Mouse (Mus musculus) left cerebral cortex, adult 18-20 months (tissue): Measurements from ENCODE around the gene Sh3rf3. TPM values are rescaled to one million over a fixed set of nuclear protein-coding genes. Genes with fewer than 3 reads are reported as not detected.
A peak's percentile ranks its signal among the peaks of the same experiment; 100 is the strongest.

Source experiments
- DNase-seq, 2 experiments: peaks; one replicate each; pipeline ENCODE4 v3.0.0; 2021 to 2022; ENCODE audit warnings: low spot score in 2 of 2, mixed read lengths in 1 of 2
- long read RNA-seq, 2 experiments: library from polyadenylated mRNA; stranded (forward); transcript quantifications; one replicate each; pipeline ENCODE4 v2.0.0; 2021
- total RNA-seq, 2 experiments: library from RNA; stranded (reverse); gene quantifications; 2 replicates each; pipeline ENCODE4 v1.2.3; 2021

The Sh3rf3 gene
- total RNA-seq = 10 to 100 TPM; 43.7 to 45.5 TPM
- long read RNA-seq, experiment 1, full-length matches to known transcripts = 2 of 20 reads
- long read RNA-seq, experiment 1, partial matches to known transcripts = 15 of 20 reads
- long read RNA-seq, experiment 1, other reads (novel, unspliced or antisense) = 3 of 20 reads
- long read RNA-seq, experiment 2, partial matches to known transcripts = 5 of 6 reads
- long read RNA-seq, experiment 2, other reads (novel, unspliced or antisense) = 1 of 6 reads

DNA sequence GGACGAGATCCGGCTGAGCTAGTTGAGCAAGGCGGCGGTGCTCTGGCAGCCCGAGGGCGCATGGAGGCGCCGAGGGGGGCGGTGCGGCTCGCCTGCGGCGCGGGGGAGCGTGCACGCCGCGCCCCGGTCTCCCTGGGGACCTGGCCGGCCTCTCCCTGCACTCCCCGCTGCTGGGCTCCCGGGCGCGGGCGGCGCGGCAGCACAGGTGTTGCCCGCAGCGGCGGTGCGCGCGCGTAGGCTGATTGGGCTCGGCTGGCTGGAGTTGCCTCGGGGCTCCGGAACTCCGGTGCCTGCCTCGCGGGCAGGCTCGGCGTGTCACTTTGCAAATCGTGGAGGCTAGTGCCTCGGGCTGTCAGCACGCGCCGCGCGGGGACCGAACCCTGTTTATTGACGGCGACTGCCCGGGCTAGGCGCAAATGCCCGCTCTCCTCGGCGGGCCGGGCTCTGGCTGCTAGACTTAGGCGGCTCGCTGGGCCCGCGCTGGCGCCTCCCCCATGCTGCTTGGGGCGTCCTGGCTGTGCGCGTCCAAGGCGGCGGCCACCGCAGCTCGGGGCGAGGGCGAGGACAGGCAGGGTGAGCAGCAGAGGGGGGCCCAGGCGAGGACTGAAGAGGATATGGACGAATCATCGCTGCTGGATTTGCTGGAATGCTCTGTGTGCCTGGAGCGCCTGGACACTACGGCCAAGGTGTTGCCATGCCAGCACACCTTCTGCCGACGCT, at the start of gene Sh3rf3:
Gene Sh3rf3 (plus strand): TSS at position 279 of the 720 bp plus-strand sequence.
- DNase-seq = peak; percentile 35 to 50

- DNase-seq = no peak
Measured at GRCm38 (mm10) chr10:58788486-58789274, 24.5 kb upstream of the Sh3rf3 start.

DNA sequence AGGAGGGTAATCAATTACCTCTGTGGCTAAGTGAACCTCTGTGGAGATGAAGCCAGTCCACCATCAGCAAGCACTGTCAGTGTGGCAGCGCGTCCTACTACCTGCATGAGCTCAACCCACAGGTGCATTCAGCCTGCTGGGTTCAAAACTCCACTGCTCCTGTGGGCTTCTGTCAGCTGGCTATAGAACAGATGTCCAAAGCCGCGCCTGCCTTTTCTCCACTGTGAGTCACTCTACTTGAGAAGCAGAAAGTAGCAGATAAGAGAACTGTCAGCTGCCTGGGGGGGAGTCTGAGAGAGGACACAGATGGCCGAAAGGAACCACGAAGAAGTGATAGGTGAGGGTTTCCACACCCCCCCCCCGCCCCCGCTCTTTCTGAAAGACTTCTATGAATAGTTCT, 15.6 kb upstream of the Sh3rf3 start:
- peak in 1 of 2 experiments; percentile 48 for DNase-seq

DNA sequence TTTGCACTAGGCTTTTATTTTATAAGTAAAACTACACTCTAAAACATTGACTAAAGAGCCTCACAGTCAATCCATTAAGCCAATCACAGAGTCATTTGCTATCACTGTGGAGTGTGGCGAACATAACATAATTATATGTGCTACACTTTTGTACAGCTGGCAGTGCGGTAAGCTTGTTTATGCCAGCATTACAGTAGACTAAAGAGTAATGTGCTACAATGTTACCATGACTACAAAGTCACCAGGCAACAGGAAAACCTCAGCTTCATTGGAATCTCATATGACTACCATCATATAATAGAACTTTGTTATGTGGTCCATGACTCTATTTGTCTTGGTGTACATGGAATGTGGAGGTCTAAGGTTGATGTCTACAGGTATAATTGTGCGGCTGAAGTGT, 15.0 kb upstream of the Sh3rf3 start:
- DNase-seq = no peak

DNA sequence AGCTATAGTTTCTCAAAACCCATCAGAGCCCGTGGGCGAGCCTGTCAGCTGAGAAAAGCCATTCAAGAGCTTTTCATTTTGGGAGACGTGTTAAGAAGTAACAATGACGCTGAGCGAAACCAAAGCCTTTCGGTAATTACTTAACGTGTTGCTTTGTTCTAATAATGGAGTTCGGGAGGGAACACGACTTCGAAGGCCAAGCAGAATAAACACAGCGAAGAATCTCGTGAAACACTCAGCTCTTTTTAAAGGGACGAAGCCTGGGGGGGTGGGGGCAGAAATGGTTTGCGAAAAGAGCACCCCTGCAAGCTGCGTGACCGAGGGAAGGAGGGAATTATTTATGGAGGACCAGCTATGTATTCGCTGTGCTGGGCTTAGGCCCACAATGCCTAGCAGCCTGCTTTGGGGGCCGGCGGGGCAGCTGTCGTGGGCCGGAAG, 12.1 kb upstream of the Sh3rf3 start:
- peak in 1 of 2 experiments; percentile 59 for DNase-seq

- DNase-seq = no peak
Measured at GRCm38 (mm10) chr10:58802391-58802790, 10.8 kb upstream of the Sh3rf3 start.

GRCm38 (mm10) chr10:58807956-58808355, 5.2 kb upstream of the Sh3rf3 start:
- no peak for DNase-seq

DNA sequence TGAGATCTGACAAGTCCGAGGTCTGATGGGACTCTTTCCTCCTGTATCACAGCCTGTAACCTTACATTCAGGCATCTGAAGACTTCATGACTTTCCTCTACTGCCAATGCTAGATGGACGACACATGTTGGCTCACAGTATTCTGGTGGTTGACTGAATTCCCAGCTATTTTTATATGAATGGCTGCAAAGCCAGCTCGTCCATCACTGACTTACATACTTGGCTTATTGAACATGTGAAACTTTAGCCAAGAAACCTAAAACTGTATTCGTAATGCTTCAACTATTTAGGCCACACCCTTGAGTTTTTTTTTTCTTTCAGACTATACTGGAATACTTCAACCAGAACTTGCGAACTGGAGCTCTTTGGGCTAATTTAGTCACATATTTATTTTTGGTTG, 3.0 kb upstream of the Sh3rf3 start:
- no peak for DNase-seq

- DNase-seq = peak; percentile 89 to 93
Measured at GRCm38 (mm10) chr10:58812210-58813080, 714 bp upstream of the Sh3rf3 start.

DNA sequence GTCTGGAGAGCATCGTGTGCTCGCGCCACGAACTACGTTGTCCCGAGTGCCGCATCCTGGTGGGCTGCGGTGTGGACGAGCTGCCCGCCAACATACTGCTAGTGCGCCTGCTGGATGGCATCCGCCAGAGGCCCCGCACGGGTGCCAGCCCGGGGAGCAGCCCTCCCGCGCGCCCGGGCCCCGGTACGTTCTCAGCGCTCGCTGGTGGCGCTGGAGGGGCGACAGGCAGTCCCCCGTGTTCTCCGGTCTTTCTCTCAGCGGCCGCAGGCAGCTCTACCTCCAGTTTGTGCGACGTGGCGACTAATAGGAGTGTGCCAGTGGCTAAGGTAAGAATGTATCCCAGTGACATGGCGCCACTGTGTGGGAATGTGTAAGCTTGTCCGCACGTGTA, 637 bp downstream of the Sh3rf3 start:
- DNase-seq = peak; percentile 34 to 42

DNA sequence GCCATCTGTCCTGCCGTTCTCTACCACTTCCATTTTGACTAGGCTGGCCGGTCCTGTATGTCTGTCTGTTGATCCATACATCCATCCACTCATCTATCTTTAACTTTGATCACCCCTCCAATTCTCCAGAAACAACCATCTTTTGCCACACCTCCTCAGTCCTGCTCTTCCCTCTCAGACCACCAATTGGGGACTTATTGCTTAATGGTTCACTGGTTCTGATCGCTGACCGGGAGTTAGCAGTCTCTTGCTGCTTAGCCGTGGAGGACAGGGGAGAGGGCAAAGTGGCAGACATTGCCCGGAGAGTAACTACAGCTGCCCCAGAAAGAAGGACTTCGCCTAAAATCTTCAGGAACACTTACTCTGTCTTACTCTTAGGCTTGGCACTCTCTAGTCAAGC, 1.3 kb downstream of the Sh3rf3 start:
- DNase-seq = no peak

DNA sequence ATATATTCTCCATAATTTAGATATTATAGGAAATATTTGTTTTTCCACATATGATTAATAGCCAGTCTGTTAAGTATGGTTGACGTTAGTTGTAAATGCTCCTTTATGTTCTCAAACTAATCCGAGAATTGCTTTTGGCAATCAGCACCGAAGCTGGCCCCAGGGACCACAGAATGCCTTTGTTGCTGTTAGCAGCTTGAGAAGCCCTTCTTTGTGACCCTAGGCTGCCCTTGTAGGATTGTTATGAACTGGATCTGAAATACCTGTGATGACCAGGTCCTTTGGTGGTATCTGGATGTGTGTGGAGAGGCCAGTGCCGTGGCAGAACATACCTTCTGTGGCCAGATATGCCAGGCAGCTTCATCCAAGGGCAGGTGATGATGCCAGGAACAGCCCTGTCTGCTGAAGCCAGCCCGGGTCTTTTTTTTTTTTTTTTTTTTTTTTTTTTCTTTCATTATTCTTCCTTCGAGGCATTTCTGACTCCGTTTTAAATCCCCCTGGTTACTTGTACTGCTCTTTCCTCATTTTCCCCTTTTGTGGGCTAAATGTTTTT, 10.9 kb downstream of the Sh3rf3 start:
- DNase-seq = no peak

- no peak for DNase-seq
Measured at GRCm38 (mm10) chr10:58829251-58830111, 16.3 kb downstream of the Sh3rf3 start.

GRCm38 (mm10) chr10:58833146-58833545, 20.0 kb downstream of the Sh3rf3 start:
- no peak for DNase-seq

GRCm38 (mm10) chr10:58833741-58834178, 20.6 kb downstream of the Sh3rf3 start:
- no peak for DNase-seq

DNA sequence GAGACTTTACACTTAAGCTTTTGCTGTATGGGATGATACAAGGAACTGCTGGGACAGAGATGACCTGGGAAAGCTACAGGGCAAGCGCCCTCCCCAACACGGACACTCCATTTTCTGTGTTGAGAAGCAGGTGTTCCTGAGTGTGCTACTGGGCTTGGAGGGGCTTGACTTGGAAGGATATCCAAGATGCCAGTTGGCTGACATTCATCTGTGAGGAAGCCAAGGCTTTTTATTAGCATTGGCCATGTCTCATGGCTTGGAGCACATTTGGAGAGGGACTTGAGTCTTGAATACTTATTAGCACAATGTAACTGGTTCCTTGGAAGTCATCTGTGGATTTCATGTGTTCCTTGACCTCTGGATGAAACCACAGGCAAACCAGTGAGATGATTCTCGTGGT, 23.2 kb downstream of the Sh3rf3 start:
- DNase-seq = no peak

GRCm38 (mm10) chr10:58837504-58837903, 24.3 kb downstream of the Sh3rf3 start:
- DNase-seq = no peak

GRCm38 (mm10) chr10:58841945-58842344, 28.8 kb downstream of the Sh3rf3 start:
- DNase-seq = no peak

DNA sequence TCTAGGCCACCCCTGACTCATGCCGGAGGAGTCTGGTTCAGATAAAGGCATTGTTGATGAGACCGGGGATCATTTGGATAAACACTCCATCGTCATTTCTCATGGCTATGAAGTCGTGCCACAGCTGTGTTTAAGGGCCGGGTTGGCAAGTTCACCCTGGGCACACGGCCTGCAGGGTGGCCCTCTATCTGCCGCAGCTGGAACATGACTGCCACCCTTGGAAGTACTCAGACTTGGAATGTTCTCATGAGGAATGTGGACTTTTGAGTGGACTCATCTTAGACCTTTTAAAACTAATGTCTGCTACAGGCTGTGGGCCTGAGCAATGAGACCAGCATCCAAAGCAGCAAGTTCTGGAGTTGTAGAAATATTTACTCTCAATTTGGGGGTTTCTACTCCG, 29.9 kb downstream of the Sh3rf3 start:
- no peak for DNase-seq

DNA sequence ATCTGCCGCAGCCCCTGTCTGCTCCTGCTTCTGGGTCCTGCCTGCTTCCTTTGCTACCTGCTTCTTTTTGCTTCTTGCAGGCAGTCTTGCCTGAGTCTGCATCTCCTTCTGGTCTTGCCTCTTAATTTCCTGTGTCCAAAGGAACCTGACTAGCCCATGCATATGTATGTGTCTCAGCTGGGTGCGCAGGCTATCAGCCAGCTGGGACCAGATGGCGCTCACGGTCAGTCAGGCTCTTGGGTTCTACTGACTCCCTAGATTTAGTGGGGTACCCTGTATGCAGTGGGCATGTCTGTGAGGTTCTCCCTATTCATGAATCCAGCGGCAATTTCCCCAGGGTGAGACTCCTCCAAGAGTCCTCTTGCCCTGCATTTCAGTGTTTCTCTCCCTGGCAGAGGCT, 35.0 kb downstream of the Sh3rf3 start:
- DNase-seq = no peak
